Mouse (Mus musculus) heart, adult 2 months (tissue): ENCODE results near the gene Smarcb1. TPM values are rescaled to one million over a fixed set of nuclear protein-coding genes. Genes with fewer than 3 reads are reported as not detected.
"Not testable (repeated sequence)": the region's sequence is repeated elsewhere in the genome, so short reads cannot be mapped to it uniquely, and the experiment has no call there.

Source experiments
- DNase-seq, 2 experiments: peaks; one replicate each; pipeline ENCODE4 v3.0.0; 2021
- H3K27ac ChIP-seq: fragments of 200-600 bp; 2 replicates; pipeline ENCODE4 v1.8.1; 2022
- H3K27me3 ChIP-seq: fragments of 200-500 bp; 2 replicates; pipeline ENCODE4 v1.6.1; 2012; ENCODE audit warnings: mild to moderate bottlenecking, low read length, inconsistent platforms, mixed read lengths; ENCODE audit not compliant: control insufficient read depth, insufficient read depth
- H3K36me3 ChIP-seq: fragments of 200-500 bp; 2 replicates; pipeline ENCODE4 v1.6.1; 2012; ENCODE audit warnings: low read length, inconsistent platforms; ENCODE audit not compliant: control insufficient read depth, insufficient read depth
- H3K4me1 ChIP-seq: fragments of 200-500 bp; 2 replicates; pipeline ENCODE4 v1.6.1; 2011; ENCODE audit warnings: low read length; ENCODE audit not compliant: control insufficient read depth, insufficient read depth
- H3K4me3 ChIP-seq: fragments of 200-600 bp; 2 replicates; pipeline ENCODE4 v1.8.1; 2022
- H3K79me2 ChIP-seq: fragments of 200-500 bp; replicated peaks from 2 replicates; pipeline ENCODE4 v1.6.1; 2012; ENCODE audit warnings: mild to moderate bottlenecking, inconsistent platforms, low read length, moderate library complexity, mixed read lengths; ENCODE audit not compliant: control insufficient read depth, insufficient read depth
- H3K9ac ChIP-seq: fragments of 200-500 bp; 2 replicates; pipeline ENCODE4 v1.6.1; 2012; ENCODE audit warnings: low read depth, mild to moderate bottlenecking, control low read depth, inconsistent platforms, low read length, mixed read lengths
- CTCF ChIP-seq: fragments of 200-600 bp; IDR thresholded peaks from 2 replicates; pipeline ENCODE4 v1.8.1; 2022; ENCODE audit warnings: antibody characterized with exemption, mild to moderate bottlenecking, moderate library complexity
- EP300 ChIP-seq: fragments of 200-500 bp; IDR thresholded peaks from 2 replicates; pipeline ENCODE4 v1.6.1; 2011; ENCODE audit warnings: low read depth, low read length, control low read depth; ENCODE audit not compliant: insufficient read depth
- POLR2A ChIP-seq: fragments of 200-500 bp; IDR thresholded peaks from 2 replicates; pipeline ENCODE4 v1.6.1; 2011; ENCODE audit warnings: mild to moderate bottlenecking, low read depth, low read length, control low read depth; ENCODE audit not compliant: insufficient read depth
- WGBS: fragments of 180-500 bp; shearing (Covaris S2); methylation state at CpG from one replicate; pipeline ENCODE4 v1.1.7; 2018; 5-methylcytosine and 5-hydroxymethylcytosine counted together
- intact Hi-C: fragments of 180-260 bp; cut with DNase I; formaldehyde crosslinking; loops from one replicate; pipeline ENCODE4 v1.15.1; 2025
- polyA plus RNA-seq: library from polyadenylated mRNA; depleted of rRNA; stranded (reverse); fragments of >200 nt; gene quantifications from 2 replicates; pipeline ENCODE4 v1.2.3, GENCODE M21; 2012
- total RNA-seq, 2 experiments: library from RNA; stranded (reverse); gene quantifications; 2 replicates each; pipeline ENCODE4 v1.2.3; 2021

Smarcb1 gene
- total and polyA plus RNA-seq, 3 experiments = 20.0 to 23.3 (median 21.1) TPM

- Histone ChIP-seq H3K27me3 (no peaks in the 10 kb centered on the region), H3K4me1 (peaks cover 2% of the 10 kb centered on the region; the same call in 1 of the 2 replicates), H3K27ac (no peak overlapping the region), H3K79me2 (no peaks in the 10 kb centered on the region), H3K9ac (no peak overlapping the region), H3K4me3 (no peak overlapping the region), H3K36me3 (no peaks in the 10 kb centered on the region)
- no peak for DNase-seq
- WGBS = 41% methylated on average over 8 of the region's 8 CpGs
- TF ChIP-seq EP300 = no peak
- intact Hi-C loops = loop anchor here (10.0 kb wide), 1 partner anchor 145 kb away; the partner anchor contains the start of gene Zfp280b
Observed at GRCm38 (mm10) chr10:75889406-75890153, 31.8 kb downstream of the Smarcb1 start.

- H3K27me3 ChIP-seq, H3K4me3 ChIP-seq, DNase-seq, intact Hi-C loops, H3K27ac ChIP-seq, H3K36me3 ChIP-seq, H3K9ac ChIP-seq, H3K4me1 ChIP-seq, H3K79me2 ChIP-seq: not testable (repeated sequence)
- 79% methylated on average over 5 of the region's 5 CpGs for WGBS
Observed at GRCm38 (mm10) chr10:75887504-75887903, 33.9 kb downstream of the Smarcb1 start.

- Histone ChIP-seq H3K27ac (no peak overlapping the region), H3K36me3 (no peaks in the 10 kb centered on the region), H3K4me1 (no peaks in the 10 kb centered on the region), H3K27me3 (no peaks in the 10 kb centered on the region), H3K79me2 (no peaks in the 10 kb centered on the region), H3K4me3 (no peak overlapping the region), H3K9ac (no peak overlapping the region)
- no peak for DNase-seq
- TF ChIP-seq EP300 (no peak), CTCF (no peak), POLR2A (no peak)
- WGBS = 92% methylated on average over 8 of the region's 8 CpGs
- intact Hi-C loops = no loop called here
Observed at GRCm38 (mm10) chr10:75884742-75885141, 36.7 kb downstream of the Smarcb1 start.

GRCm38 (mm10) chr10:75883232-75883552 is 38.2 kb downstream of the Smarcb1 start:
- TF ChIP-seq POLR2A (no peak), CTCF (peak; percentile 64)

GRCm38 (mm10) chr10:75882433-75883231 is 38.8 kb downstream of the Smarcb1 start:
- no peaks in the 10 kb centered on the region for H3K4me1 ChIP-seq
- intact Hi-C loops = loop anchor here (1.0 kb wide), 1 partner anchor 69 kb away; no protein-coding TSS in a partner anchor
- H3K79me2 ChIP-seq = no peaks in the 10 kb centered on the region
- TF ChIP-seq EP300 = no peak
- H3K36me3 ChIP-seq = no peaks in the 10 kb centered on the region
- no peak overlapping the region for H3K9ac ChIP-seq
- no peaks in the 10 kb centered on the region for H3K27me3 ChIP-seq
- H3K4me3 ChIP-seq = no peak overlapping the region
- DNase-seq = no peak
- no peak overlapping the region for H3K27ac ChIP-seq
- 28% methylated on average over 15 of the region's 15 CpGs for WGBS

More at GRCm38 (mm10) chr10:75883232-75883552, 38.2 kb downstream of the Smarcb1 start:
- H3K27ac ChIP-seq = no peak overlapping the region
- H3K4me1 ChIP-seq = no peaks in the 10 kb centered on the region
- no peak overlapping the region for H3K9ac ChIP-seq
- DNase-seq = peak; percentile 79
- H3K36me3 ChIP-seq = no peaks in the 10 kb centered on the region
- no peaks in the 10 kb centered on the region for H3K27me3 ChIP-seq
- 1% methylated on average over 10 of the region's 10 CpGs for WGBS
- no peak overlapping the region for H3K4me3 ChIP-seq
- H3K79me2 ChIP-seq = no peaks in the 10 kb centered on the region
- intact Hi-C loops = loop anchor here (1.0 kb wide), 1 partner anchor 68 kb away; no protein-coding TSS in a partner anchor
